Mouse (Mus musculus) liver, embryonic 16.5 days (tissue): ENCODE results near the gene Tmco4. TPM values are rescaled to one million over a fixed set of nuclear protein-coding genes. Genes with fewer than 3 reads are reported as not detected.

ENCODE experiments used
- ATAC-seq: fragments of 200-750 bp; cut with Nextera tagmentation; 2 replicates; pipeline ENCODE4 v1.8.0; 2017; ENCODE audit warnings: low read depth, mild to moderate bottlenecking, moderate number of reproducible peaks, moderate library complexity
- H3K27ac ChIP-seq: fragments of 300-500 bp; sonication (generic); 2 replicates; pipeline ENCODE4 v1.5.1; 2014; ENCODE audit warnings: mild to moderate bottlenecking, low read length
- H3K27me3 ChIP-seq: fragments of 300-500 bp; sonication (generic); 2 replicates; pipeline ENCODE4 v1.6.1; 2014; ENCODE audit warnings: low read depth, low read length, mixed read lengths; ENCODE audit not compliant: control insufficient read depth, insufficient read depth
- H3K36me3 ChIP-seq: fragments of 300-500 bp; sonication (generic); 2 replicates; pipeline ENCODE4 v1.6.1; 2014; ENCODE audit warnings: mild to moderate bottlenecking; ENCODE audit not compliant: control insufficient read depth, insufficient read depth
- H3K4me1 ChIP-seq: fragments of 300-500 bp; sonication (generic); 2 replicates; pipeline ENCODE4 v1.6.1; 2014; ENCODE audit warnings: low read depth, low read length, mixed read lengths; ENCODE audit not compliant: control insufficient read depth
- H3K4me2 ChIP-seq: fragments of 300-500 bp; sonication (generic); 2 replicates; pipeline ENCODE4 v1.6.1; 2014; ENCODE audit warnings: low read depth, low read length, mixed read lengths
- H3K4me3 ChIP-seq: fragments of 300-500 bp; sonication (generic); 2 replicates; pipeline ENCODE4 v1.5.1; 2014; ENCODE audit warnings: low read depth, mild to moderate bottlenecking, low read length
- H3K9ac ChIP-seq: fragments of 300-500 bp; sonication (generic); 2 replicates; pipeline ENCODE4 v1.6.1; 2014; ENCODE audit warnings: low read depth, low read length
- H3K9me3 ChIP-seq: fragments of 300-500 bp; sonication (generic); replicated peaks from 2 replicates; pipeline ENCODE4 v1.6.1; 2016; ENCODE audit warnings: low read length; ENCODE audit not compliant: control insufficient read depth
- WGBS: fragments of 180-500 bp; shearing (Covaris S2); extraction: QIAGEN DNeasy Blood & Tissue Kit; methylation state at CpG from one replicate; pipeline ENCODE4 v1.1.7; 2014; ENCODE audit not compliant: insufficient replicate concordance; 5-methylcytosine and 5-hydroxymethylcytosine counted together
- polyA plus RNA-seq: library from polyadenylated mRNA; unstranded; fragments of >200 nt; fragmentation: Nextera tagmentation; extraction: Ambion mirVana; gene quantifications from 2 replicates; pipeline ENCODE4 v1.2.1, GENCODE M21; 2015

The Tmco4 gene
- polyA plus RNA-seq, 1 experiment from 2014 or later = 4.0 TPM

- peak within 1 kb of the TSS; percentile 69 for H3K4me2 ChIP-seq
- peak within 1 kb of the TSS; percentile 55 for H3K4me3 ChIP-seq
- H3K36me3 ChIP-seq = no peaks in the 10 kb centered on the region
- peaks cover 51% of the 10 kb centered on the region for H3K27me3 ChIP-seq
- no peak within 1 kb of the TSS for H3K27ac ChIP-seq
- no peak for ATAC-seq
- H3K4me1 ChIP-seq = no peaks in the 10 kb centered on the region
- no peaks in the 10 kb centered on the region for H3K9me3 ChIP-seq
- 2% methylated on average over 94 of the region's 105 CpGs for WGBS
- peak within 1 kb of the TSS; percentile 41 for H3K9ac ChIP-seq
These were observed 119.9 kb downstream of the Tmco4 start, which contains the start of gene Nbl1 for GRCm38 (mm10) chr4:139092356-139093195. Gene Nbl1 (minus strand): TSS chr4:139092993.

- Histone ChIP-seq H3K4me3 (peak overlapping the region; percentile 55), H3K27ac (no peak overlapping the region)
These were observed 120.5 kb downstream of the Tmco4 start for GRCm38 (mm10) chr4:139093196-139093530.

DNA sequence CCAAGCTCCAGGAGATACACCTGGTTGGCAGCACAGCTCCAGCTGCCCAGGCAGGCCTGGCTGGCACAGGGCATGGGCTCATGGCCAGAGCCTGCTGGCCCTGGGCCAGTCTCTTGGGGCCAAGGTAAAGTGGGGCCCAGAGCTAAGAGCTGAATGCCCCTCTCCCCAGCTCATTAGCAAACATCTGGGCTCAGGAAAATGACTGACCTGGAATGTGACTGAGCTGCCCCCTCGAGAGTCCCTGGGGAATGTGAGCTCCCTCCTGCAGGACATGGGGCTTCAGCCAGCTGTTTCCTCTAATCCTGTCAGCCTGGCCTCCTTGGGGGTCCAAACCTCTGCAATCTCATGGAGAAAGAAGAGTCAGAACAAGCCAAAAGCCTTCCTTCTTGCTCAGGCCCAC lies 122.7 kb downstream of the Tmco4 start:
- H3K27ac ChIP-seq = no peak overlapping the region
- peaks cover 42% of the 10 kb centered on the region for H3K27me3 ChIP-seq
- no peak overlapping the region for H3K9ac ChIP-seq
- H3K9me3 ChIP-seq = no peaks in the 10 kb centered on the region
- H3K4me1 ChIP-seq = no peaks in the 10 kb centered on the region
- 38% methylated on average over 1 of the region's 1 CpGs for WGBS
- ATAC-seq = no peak
- no peaks in the 10 kb centered on the region for H3K36me3 ChIP-seq
- no peak overlapping the region for H3K4me2 ChIP-seq
- H3K4me3 ChIP-seq = no peak overlapping the region

More at GRCm38 (mm10) chr4:139093196-139093530, 120.5 kb downstream of the Tmco4 start:
- no peaks in the 10 kb centered on the region for H3K9me3 ChIP-seq
- peaks cover 51% of the 10 kb centered on the region for H3K27me3 ChIP-seq
- no peaks in the 10 kb centered on the region for H3K4me1 ChIP-seq
- no peak overlapping the region for H3K9ac ChIP-seq
- peak overlapping the region; percentile 69 for H3K4me2 ChIP-seq
- no peaks in the 10 kb centered on the region for H3K36me3 ChIP-seq
- 36% methylated on average over 13 of the region's 13 CpGs for WGBS
- no peak for ATAC-seq

DNA sequence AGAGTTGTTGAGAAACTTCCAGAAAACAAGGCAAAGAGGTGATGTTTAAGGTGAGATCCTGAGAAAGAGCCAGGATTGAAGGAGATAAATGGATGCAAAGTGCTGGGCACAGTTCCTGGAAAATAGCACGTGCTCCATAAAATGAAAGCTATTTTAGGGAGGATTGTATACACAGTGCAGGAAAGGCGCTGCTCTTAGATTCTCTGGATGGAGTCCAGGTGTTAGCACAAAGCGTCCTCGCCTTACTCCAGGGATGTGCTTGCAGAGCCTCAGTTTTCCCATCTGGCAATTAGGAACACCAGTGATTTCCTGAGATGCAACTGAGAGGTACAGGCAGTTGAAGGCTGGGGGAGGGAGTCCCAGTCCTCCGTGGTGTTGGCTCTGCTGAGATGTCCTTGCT lies 123.5 kb downstream of the Tmco4 start:
- Histone ChIP-seq H3K4me2 (no peak overlapping the region), H3K9me3 (no peaks in the 10 kb centered on the region), H3K27me3 (peaks cover 34% of the 10 kb centered on the region), H3K4me1 (no peaks in the 10 kb centered on the region), H3K9ac (no peak overlapping the region), H3K36me3 (no peaks in the 10 kb centered on the region), H3K27ac (no peak overlapping the region), H3K4me3 (no peak overlapping the region)
- 58% methylated on average over 5 of the region's 5 CpGs for WGBS
- no peak for ATAC-seq

- Histone ChIP-seq H3K36me3 (peaks cover 3% of the 10 kb centered on the region; the same call in 1 of the 2 replicates), H3K27ac (no peak overlapping the region), H3K9ac (no peak overlapping the region), H3K4me3 (no peak overlapping the region), H3K4me2 (no peak overlapping the region), H3K4me1 (no peaks in the 10 kb centered on the region), H3K9me3 (no peaks in the 10 kb centered on the region), H3K27me3 (no peaks in the 10 kb centered on the region)
- 85% methylated on average over 8 of the region's 8 CpGs for whole genome bisulfite sequencing
- ATAC-seq = no peak
These were observed 127.6 kb downstream of the Tmco4 start for GRCm38 (mm10) chr4:139100326-139100725.

DNA sequence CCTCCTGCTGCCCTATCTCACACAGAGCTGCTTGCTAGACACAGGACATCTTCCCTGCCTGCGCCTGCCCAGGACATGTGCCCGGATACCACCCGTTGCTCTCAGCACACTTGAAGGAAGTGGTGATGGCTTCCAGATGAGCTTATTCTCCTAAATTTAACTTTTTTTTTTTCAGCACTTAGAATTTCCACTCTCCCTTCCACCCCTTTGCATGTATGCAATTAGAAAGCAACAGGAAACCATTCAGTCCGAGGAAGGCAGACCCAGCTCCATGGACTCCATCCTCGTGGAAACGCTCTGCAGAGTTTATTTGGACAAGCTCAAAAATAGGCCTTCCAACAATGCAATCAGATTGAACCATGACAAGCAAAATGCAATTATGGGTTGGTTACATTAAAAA lies 128.9 kb downstream of the Tmco4 start:
- peaks cover 3% of the 10 kb centered on the region; the same call in 1 of the 2 replicates for H3K36me3 ChIP-seq
- no peak overlapping the region for H3K27ac ChIP-seq
- no peak overlapping the region for H3K4me3 ChIP-seq
- no peaks in the 10 kb centered on the region for H3K9me3 ChIP-seq
- H3K27me3 ChIP-seq = no peaks in the 10 kb centered on the region
- no peak overlapping the region for H3K9ac ChIP-seq
- no peaks in the 10 kb centered on the region for H3K4me1 ChIP-seq
- 76% methylated on average over 6 of the region's 6 CpGs for whole genome bisulfite sequencing
- no peak overlapping the region for H3K4me2 ChIP-seq
- no peak for ATAC-seq

- peaks cover under 1% of the 10 kb centered on the region for H3K4me1 ChIP-seq
- no peak overlapping the region for H3K9ac ChIP-seq
- WGBS = 93% methylated on average over 1 of the region's 1 CpGs
- no peak overlapping the region for H3K4me3 ChIP-seq
- no peaks in the 10 kb centered on the region for H3K9me3 ChIP-seq
- H3K27me3 ChIP-seq = no peaks in the 10 kb centered on the region
- ATAC-seq = no peak
- H3K36me3 ChIP-seq = peaks cover 3% of the 10 kb centered on the region; the same call in 1 of the 2 replicates
- H3K27ac ChIP-seq = no peak overlapping the region
- H3K4me2 ChIP-seq = no peak overlapping the region
These were observed 132.8 kb downstream of the Tmco4 start for GRCm38 (mm10) chr4:139105453-139105852.

Other genes with a start within 250 kb of the Tmco4 start
- gene Pla2g2c, start 248.1 kb upstream of the Tmco4 start, polyA plus RNA-seq = not detected in 2 replicates
- gene Ubxn10, start 235.7 kb upstream of the Tmco4 start, polyA plus RNA-seq = 0.04 and 0.11 TPM in 2 replicates
- gene Pla2g2f, start 215.3 kb upstream of the Tmco4 start, polyA plus RNA-seq = not detected in 2 replicates
- gene Pla2g2d, start 197.2 kb upstream of the Tmco4 start, polyA plus RNA-seq = not detected in 2 replicates
- not detected in 2 replicates for gene Pla2g5, start 109.4 kb upstream of the Tmco4 start, polyA plus RNA-seq
- not detected in 2 replicates for gene Gm13030, start 98.9 kb upstream of the Tmco4 start, polyA plus RNA-seq
- gene Pla2g2e, start 94.9 kb upstream of the Tmco4 start, polyA plus RNA-seq = not detected in 2 replicates
- gene Otud3, start 58.9 kb upstream of the Tmco4 start, polyA plus RNA-seq = 0.96 and 1.1 TPM in 2 replicates
- 0.56 and 1.1 TPM in 2 replicates for gene Rnf186, start 5.8 kb upstream of the Tmco4 start, polyA plus RNA-seq
- gene Htr6, start 102.7 kb downstream of the Tmco4 start, polyA plus RNA-seq = not detected in 2 replicates
- 1.6 and 2.5 TPM in 2 replicates for gene Nbl1, start 120.1 kb downstream of the Tmco4 start, polyA plus RNA-seq
- gene Minos1, start 158.2 kb downstream of the Tmco4 start, polyA plus RNA-seq = 252 and 304 TPM in 2 replicates
- 135 and 146 TPM in 2 replicates for gene Capzb, start 220.0 kb downstream of the Tmco4 start, polyA plus RNA-seq